Mouse (Mus musculus) hindbrain, embryonic 14.5 days (tissue): ENCODE results near the gene Ccl4. TPM values are rescaled to one million over a fixed set of nuclear protein-coding genes. Genes with fewer than 3 reads are reported as not detected.

Experiments used
- ATAC-seq: fragments of 200-750 bp; cut with Nextera tagmentation; 2 replicates; pipeline ENCODE4 v1.8.0; 2017; ENCODE audit warnings: moderate number of reproducible peaks, mild to moderate bottlenecking, moderate TSS enrichment, moderate library complexity; ENCODE audit not compliant: low FRiP score
- DNase-seq: peaks from one replicate; pipeline ENCODE4 v3.0.0-alpha.2; 2015; ENCODE audit warnings: low spot score
- H3K27ac ChIP-seq: fragments of 300-500 bp; sonication (generic); 2 replicates; pipeline ENCODE4 v1.5.1; 2014; ENCODE audit warnings: mild to moderate bottlenecking, moderate library complexity
- H3K27me3 ChIP-seq: fragments of 300-500 bp; sonication (generic); 2 replicates; pipeline ENCODE4 v1.6.1; 2014; ENCODE audit warnings: mild to moderate bottlenecking, low read length, mixed read lengths; ENCODE audit not compliant: control insufficient read depth, insufficient read depth
- H3K36me3 ChIP-seq: fragments of 300-500 bp; sonication (generic); replicated peaks from 2 replicates; pipeline ENCODE4 v1.6.1; 2014; ENCODE audit not compliant: control insufficient read depth, insufficient read depth
- H3K4me1 ChIP-seq: fragments of 300-500 bp; sonication (generic); replicated peaks from 2 replicates; pipeline ENCODE4 v1.6.1; 2014; ENCODE audit warnings: antibody characterized with exemption, low read length, mixed read lengths; ENCODE audit not compliant: control insufficient read depth, insufficient read depth
- H3K4me2 ChIP-seq: fragments of 300-500 bp; sonication (generic); replicated peaks from 2 replicates; pipeline ENCODE4 v1.6.1; 2014; ENCODE audit warnings: mild to moderate bottlenecking, moderate library complexity
- H3K4me3 ChIP-seq: fragments of 300-500 bp; sonication (generic); replicated peaks from 2 replicates; pipeline ENCODE4 v1.5.1; 2014; ENCODE audit warnings: mild to moderate bottlenecking, low read length
- H3K9ac ChIP-seq: fragments of 300-500 bp; sonication (generic); 2 replicates; pipeline ENCODE4 v1.6.1; 2014
- H3K9me3 ChIP-seq: fragments of 300-500 bp; sonication (generic); 2 replicates; pipeline ENCODE4 v1.6.1; 2016; ENCODE audit warnings: low read length; ENCODE audit not compliant: control insufficient read depth
- WGBS: fragments of 180-500 bp; shearing (Covaris S2); extraction: QIAGEN DNeasy Blood & Tissue Kit; methylation state at CpG from one replicate; pipeline ENCODE4 v1.1.7; 2014; 5-methylcytosine and 5-hydroxymethylcytosine counted together
- polyA plus RNA-seq: library from polyadenylated mRNA; unstranded; fragments of >200 nt; fragmentation: Nextera tagmentation; extraction: Ambion mirVana; gene quantifications from 2 replicates; pipeline ENCODE4 v1.2.1, GENCODE M21; 2014

Gene Ccl4
- polyA plus RNA-seq, 1 experiment from 2014 or later, result 0.43 TPM

DNA sequence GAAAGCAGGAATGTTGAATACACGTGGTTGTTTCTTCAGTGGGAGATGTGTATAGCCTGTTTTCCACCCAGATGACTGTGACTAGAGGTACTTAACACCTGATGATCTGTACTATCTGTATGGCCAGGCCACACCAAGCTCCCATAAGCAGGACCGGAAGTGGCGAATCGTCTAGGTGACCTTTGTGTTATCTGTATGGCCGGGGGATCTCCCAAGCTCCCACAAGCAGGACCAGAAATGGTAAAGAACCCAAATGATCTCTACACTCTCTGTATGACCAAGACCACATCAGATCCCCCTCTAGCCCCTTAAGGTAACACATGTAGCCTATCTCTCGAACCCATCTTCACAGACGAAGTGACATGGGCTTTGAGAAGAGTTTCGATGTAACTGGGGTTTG lies 7.8 kb upstream of the Ccl4 start:
- DNase-seq, result no peak
- H3K4me1 ChIP-seq, result no peaks in the 10 kb centered on the region
- ATAC-seq, result no peak
- H3K4me3 ChIP-seq, result no peak overlapping the region
- no peaks in the 10 kb centered on the region for H3K36me3 ChIP-seq
- no peaks in the 10 kb centered on the region for H3K9me3 ChIP-seq
- H3K27me3 ChIP-seq, result no peaks in the 10 kb centered on the region
- H3K4me2 ChIP-seq, result no peak overlapping the region
- WGBS, result 92% methylated on average over 8 of the region's 8 CpGs
- no peak overlapping the region for H3K27ac ChIP-seq
- no peak overlapping the region for H3K9ac ChIP-seq

- Histone ChIP-seq H3K4me2 (no peak overlapping the region), H3K4me1 (no peaks in the 10 kb centered on the region), H3K9ac (no peak overlapping the region), H3K27me3 (no peaks in the 10 kb centered on the region), H3K27ac (no peak overlapping the region), H3K4me3 (no peak overlapping the region), H3K9me3 (no peaks in the 10 kb centered on the region), H3K36me3 (no peaks in the 10 kb centered on the region)
- DNase-seq, result no peak
- WGBS, result 89% methylated on average over 3 of the region's 3 CpGs
- ATAC-seq, result no peak
Observed at GRCm38 (mm10) chr11:83657508-83657907, 4.9 kb upstream of the Ccl4 start.

DNA sequence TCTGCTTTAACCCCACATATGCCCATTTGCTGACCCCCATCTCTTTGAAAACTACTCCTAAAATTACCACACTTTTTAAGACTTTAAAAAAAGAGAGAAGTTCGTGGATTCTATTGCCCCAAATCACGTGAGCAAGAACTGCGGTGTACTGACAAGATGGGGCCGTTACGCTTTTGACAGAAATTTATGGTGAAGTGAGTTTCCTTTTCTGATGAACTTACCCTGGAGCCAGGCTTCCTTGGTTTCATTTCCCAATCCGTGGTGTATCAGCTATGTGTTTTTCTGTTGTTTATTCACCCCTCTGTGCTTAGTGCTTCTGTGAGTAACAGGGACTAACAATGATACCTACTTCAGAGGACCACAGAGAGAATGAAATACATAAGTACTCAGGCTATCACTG lies 3.6 kb upstream of the Ccl4 start:
- Histone ChIP-seq H3K27me3 (no peaks in the 10 kb centered on the region), H3K36me3 (no peaks in the 10 kb centered on the region), H3K4me2 (no peak overlapping the region), H3K27ac (no peak overlapping the region), H3K9ac (no peak overlapping the region), H3K4me3 (no peak overlapping the region), H3K4me1 (no peaks in the 10 kb centered on the region), H3K9me3 (no peaks in the 10 kb centered on the region)
- ATAC-seq (no peak), DNase-seq (no peak)
- WGBS, result 81% methylated on average over 6 of the region's 6 CpGs

- Histone ChIP-seq H3K36me3 (no peaks in the 10 kb centered on the region), H3K4me3 (no peak overlapping the region), H3K27ac (no peak overlapping the region), H3K27me3 (no peaks in the 10 kb centered on the region), H3K4me1 (no peaks in the 10 kb centered on the region), H3K9ac (no peak overlapping the region), H3K4me2 (no peak overlapping the region), H3K9me3 (no peaks in the 10 kb centered on the region)
- DNase-seq, result no peak
- WGBS, result 90% methylated on average over 5 of the region's 5 CpGs
- no peak for ATAC-seq
Observed at GRCm38 (mm10) chr11:83663532-83663931, 1.1 kb downstream of the Ccl4 start.

DNA sequence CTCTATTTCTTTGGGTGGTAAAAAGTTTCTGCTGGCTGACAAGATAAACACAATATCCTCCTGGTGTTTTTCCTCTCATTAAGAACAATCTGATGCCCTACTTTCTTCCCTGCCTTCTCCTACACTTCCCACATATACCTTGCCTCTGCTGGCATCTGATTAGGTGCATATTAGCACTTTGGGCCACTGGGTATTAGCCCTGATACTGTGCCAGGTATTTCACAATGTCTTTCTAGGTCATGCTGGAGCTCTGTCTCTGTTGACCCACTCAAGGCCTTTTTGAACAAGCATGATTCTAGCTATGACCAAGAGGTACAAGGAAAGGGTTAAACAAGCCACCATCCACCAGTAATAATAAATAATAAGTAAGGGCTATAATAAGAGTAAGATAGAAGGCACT lies 9.4 kb downstream of the Ccl4 start:
- H3K4me2 ChIP-seq, result no peak overlapping the region
- no peaks in the 10 kb centered on the region for H3K27me3 ChIP-seq
- ATAC-seq, result no peak
- no peaks in the 10 kb centered on the region for H3K9me3 ChIP-seq
- H3K27ac ChIP-seq, result no peak overlapping the region
- H3K9ac ChIP-seq, result no peak overlapping the region
- no peak for DNase-seq
- H3K4me1 ChIP-seq, result no peaks in the 10 kb centered on the region
- H3K36me3 ChIP-seq, result no peaks in the 10 kb centered on the region
- no peak overlapping the region for H3K4me3 ChIP-seq

DNA sequence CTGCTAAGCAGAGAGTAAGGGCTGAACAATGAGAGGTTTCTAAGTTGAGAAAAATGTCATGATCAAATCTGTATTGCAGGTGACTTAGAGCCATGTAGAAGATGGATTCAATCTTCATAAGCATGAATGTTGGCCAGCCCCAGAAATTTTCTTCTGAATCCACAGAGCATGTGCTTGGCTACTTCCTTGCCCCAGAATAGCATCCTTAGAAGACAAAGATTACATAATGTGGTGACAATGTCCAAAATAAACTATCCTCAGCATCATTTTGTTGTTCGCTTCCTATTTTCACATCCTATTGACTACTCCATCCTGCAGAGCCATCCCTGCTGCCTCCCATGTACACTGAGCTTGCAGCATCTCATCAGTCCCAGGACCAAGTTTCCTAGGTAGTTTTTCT lies 13.3 kb downstream of the Ccl4 start:
- no peak overlapping the region for H3K4me2 ChIP-seq
- no peaks in the 10 kb centered on the region for H3K27me3 ChIP-seq
- H3K4me1 ChIP-seq, result no peaks in the 10 kb centered on the region
- no peak overlapping the region for H3K27ac ChIP-seq
- 97% methylated on average over 1 of the region's 1 CpGs for WGBS
- H3K9ac ChIP-seq, result no peak overlapping the region
- no peaks in the 10 kb centered on the region for H3K9me3 ChIP-seq
- DNase-seq (no peak), ATAC-seq (no peak)
- no peak overlapping the region for H3K4me3 ChIP-seq
- H3K36me3 ChIP-seq, result no peaks in the 10 kb centered on the region

DNA sequence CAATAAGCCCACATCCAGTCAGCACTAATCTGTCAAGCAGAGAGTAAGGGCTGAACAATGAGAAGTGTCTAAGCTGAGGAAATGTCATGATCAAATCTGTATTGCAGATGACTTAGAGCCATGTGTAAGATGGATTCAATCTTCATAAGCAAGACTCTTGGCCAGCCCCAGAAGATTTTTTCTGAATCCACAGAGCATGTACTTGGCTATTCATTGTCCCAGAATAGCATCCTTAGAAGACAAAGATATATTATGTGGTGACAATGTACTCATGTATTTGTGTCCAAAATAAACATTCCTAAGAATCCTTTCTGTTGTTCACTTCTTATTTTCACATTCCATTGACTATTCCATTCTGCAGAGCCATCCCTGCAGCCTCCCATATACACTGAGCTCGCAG lies 27.5 kb downstream of the Ccl4 start:
- WGBS, result 80% methylated on average over 1 of the region's 1 CpGs
- no peak overlapping the region for H3K27ac ChIP-seq

DNA sequence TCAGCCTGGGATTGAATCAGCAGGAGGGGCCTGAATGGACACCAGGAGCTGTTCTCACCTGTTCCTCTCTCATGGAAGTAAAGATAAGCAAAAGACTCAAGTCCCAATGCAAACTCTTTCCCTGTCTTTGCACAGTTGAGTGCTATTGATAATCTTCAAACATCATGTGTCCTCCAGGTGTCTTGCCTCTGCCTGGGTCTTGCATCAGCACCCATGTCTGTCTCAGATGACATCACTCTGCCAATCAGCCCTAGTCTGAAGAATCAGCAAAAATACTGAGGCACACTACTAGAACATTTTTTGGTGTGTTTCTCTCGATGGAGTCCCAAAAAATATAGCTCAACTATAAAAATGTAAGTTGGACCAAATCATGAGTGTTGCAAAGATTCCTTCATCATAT lies 29.6 kb downstream of the Ccl4 start:
- DNase-seq, result no peak
- no peaks in the 10 kb centered on the region for H3K9me3 ChIP-seq
- H3K36me3 ChIP-seq, result no peaks in the 10 kb centered on the region
- no peak overlapping the region for H3K9ac ChIP-seq
- H3K27me3 ChIP-seq, result no peaks in the 10 kb centered on the region
- no peak overlapping the region for H3K4me3 ChIP-seq
- H3K27ac ChIP-seq, result no peak overlapping the region
- no peak for ATAC-seq
- no peaks in the 10 kb centered on the region for H3K4me1 ChIP-seq
- 70% methylated on average over 1 of the region's 1 CpGs for WGBS
- H3K4me2 ChIP-seq, result no peak overlapping the region

More for the DNA sequence above, 27.5 kb downstream of the Ccl4 start:
- Histone ChIP-seq H3K36me3 (no peaks in the 10 kb centered on the region), H3K9ac (no peak overlapping the region), H3K4me1 (no peaks in the 10 kb centered on the region), H3K27me3 (no peaks in the 10 kb centered on the region), H3K4me3 (no peak overlapping the region), H3K9me3 (no peaks in the 10 kb centered on the region), H3K4me2 (no peak overlapping the region)
- no peak for DNase-seq
- no peak for ATAC-seq

DNA sequence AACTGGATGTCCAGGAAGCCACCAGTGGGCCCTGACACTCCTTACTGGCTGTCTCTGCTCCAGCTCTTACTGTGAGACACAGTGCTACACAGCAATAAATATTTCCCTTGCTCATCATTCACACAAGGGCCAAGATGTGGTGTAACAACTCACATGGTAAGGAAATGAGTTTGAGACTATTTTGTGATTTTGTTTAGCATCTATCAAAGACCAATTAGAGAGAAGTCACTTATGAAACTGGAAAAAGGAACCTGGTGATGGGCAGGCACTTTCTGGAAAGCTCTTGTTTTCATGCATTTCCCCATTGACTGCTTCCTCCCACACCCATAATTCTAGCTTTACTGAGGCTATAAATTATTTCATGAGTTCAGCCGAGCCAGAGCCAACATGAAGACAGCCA lies 41.3 kb downstream of the Ccl4 start, which contains the start of gene Wfdc17:
Gene Wfdc17, plus strand, starts transcription at position 287 of the 400 bp plus-strand sequence.
- Histone ChIP-seq H3K4me3 (no peak within 1 kb of the TSS), H3K9ac (no peak within 1 kb of the TSS), H3K36me3 (no peaks in the 10 kb centered on the region), H3K27me3 (no peaks in the 10 kb centered on the region), H3K27ac (no peak within 1 kb of the TSS), H3K4me2 (no peak within 1 kb of the TSS), H3K4me1 (no peaks in the 10 kb centered on the region), H3K9me3 (no peaks in the 10 kb centered on the region)
- WGBS, result 86% methylated on average over 1 of the region's 1 CpGs
- ATAC-seq, result no peak
- no peak for DNase-seq

- Histone ChIP-seq H3K4me2 (no peak within 1 kb of the TSS), H3K4me3 (no peak within 1 kb of the TSS), H3K9me3 (no peaks in the 10 kb centered on the region), H3K27ac (no peak within 1 kb of the TSS), H3K4me1 (no peaks in the 10 kb centered on the region), H3K27me3 (no peaks in the 10 kb centered on the region), H3K9ac (no peak within 1 kb of the TSS), H3K36me3 (no peaks in the 10 kb centered on the region)
- DNase-seq, result no peak
- 72% methylated on average over 4 of the region's 4 CpGs for WGBS
- no peak for ATAC-seq
Observed at GRCm38 (mm10) chr11:83708715-83709114, 46.3 kb downstream of the Ccl4 start, which contains the start of gene Wfdc18. Gene Wfdc18, plus strand, starts transcription at chr11:83709015.
